Mouse (Mus musculus) E14TG2a.4 (cell line): ENCODE measurements at regions not wholly inside any gene's neighbourhood (a gene's known extent, or its start where the extent isn't known, plus 50 kb on each side); places are given as distances from the start of the nearest gene placed in this dataset.

Source experiments
- H3K27me3 ChIP-seq: 2 replicates; pipeline ENCODE4 v1.6.1; 2014; ENCODE audit warnings: low read length, control low read depth; ENCODE audit not compliant: insufficient read depth
- H3K36me3 ChIP-seq: 2 replicates; pipeline ENCODE4 v1.6.1; 2014; ENCODE audit warnings: low read length, control low read depth; ENCODE audit not compliant: insufficient read depth
- H3K4me1 ChIP-seq: replicated peaks from 2 replicates; pipeline ENCODE4 v1.6.1; 2014; ENCODE audit warnings: low read depth, low read length, control low read depth
- H3K4me3 ChIP-seq: replicated peaks from 2 replicates; pipeline ENCODE4 v1.5.1; 2014; ENCODE audit warnings: mild to moderate bottlenecking, low read length
- H3K9me3 ChIP-seq: 2 replicates; pipeline ENCODE4 v1.6.1; 2014; ENCODE audit warnings: low read length, control low read depth
- CTCF ChIP-seq: conservative IDR thresholded peaks from 2 replicates; pipeline ENCODE4 v1.5.1; 2014; ENCODE audit warnings: low read length
- NANOG ChIP-seq: IDR thresholded peaks from 2 replicates; pipeline ENCODE4 v1.6.1; 2014; ENCODE audit warnings: borderline replicate concordance, low read length, mixed read lengths
- POU5F1 ChIP-seq: IDR thresholded peaks from 2 replicates; pipeline ENCODE4 v1.6.1; 2014; ENCODE audit warnings: low read length, borderline replicate concordance

DNA sequence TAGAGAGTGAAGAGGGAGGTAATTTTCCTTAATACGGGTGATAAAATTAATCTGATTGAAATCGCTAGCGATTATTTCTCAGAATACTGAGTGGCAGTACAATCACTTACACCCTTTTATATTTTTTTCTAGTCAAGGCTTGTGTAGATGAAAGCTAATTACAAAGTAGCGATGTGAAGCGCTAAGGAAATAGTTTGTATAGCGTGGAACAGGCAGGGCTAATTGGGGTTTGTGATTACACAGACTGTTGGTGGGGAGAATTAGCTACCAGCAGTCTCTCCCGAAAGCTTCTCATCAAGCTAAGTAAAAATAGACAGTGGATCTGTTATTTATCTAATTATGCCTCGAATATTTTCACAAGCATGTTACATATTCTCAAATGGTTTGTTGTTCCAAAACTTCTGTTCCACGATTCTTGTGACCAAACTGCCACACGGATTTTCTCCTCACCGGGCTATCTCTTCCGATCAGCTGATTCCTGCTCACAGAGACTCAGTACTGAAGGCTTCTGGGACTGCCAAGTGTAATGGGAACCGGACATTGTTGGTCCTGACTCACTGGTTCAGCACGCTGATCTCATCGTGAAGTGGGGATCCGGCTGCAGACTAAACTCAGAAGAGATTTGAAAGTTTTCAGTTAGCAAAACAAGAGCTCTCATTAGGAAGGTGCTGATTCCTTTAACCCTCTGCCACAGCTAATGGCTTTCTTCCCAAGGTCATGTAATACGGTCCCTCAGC lies 162.5 kb downstream of the Tmem182 start:
- no peaks in the 10 kb centered on the region for H3K9me3 ChIP-seq
- H3K27me3 ChIP-seq, result no peaks in the 10 kb centered on the region
- peaks cover 12% of the 10 kb centered on the region for H3K4me1 ChIP-seq
- H3K4me3 ChIP-seq, result no peak overlapping the region
- TF ChIP-seq POU5F1 (no peak), CTCF (no peak), NANOG (no peak)
- no peaks in the 10 kb centered on the region for H3K36me3 ChIP-seq

DNA sequence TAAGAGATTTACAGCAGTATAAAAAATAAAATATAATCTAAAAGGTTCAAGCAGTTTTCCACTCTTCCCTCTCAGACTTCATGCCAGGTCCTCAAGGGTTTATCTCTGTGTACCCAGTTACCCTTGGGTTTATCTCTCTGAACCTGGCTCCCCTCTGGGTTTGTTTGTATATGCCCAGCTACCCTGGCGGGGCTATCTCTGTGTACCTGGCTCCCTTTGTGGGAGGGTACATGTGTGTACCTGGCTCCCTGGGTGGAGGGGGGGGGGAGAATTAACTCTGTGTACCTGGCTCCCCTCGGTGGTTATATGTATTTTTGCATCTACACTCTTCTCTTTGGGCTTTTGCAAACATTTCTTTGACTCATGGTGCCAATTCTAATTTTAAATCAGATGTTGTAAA lies 178.4 kb downstream of the Tmem182 start:
- H3K4me3 ChIP-seq, result no peak overlapping the region
- no peaks in the 10 kb centered on the region for H3K27me3 ChIP-seq
- H3K36me3 ChIP-seq, result no peaks in the 10 kb centered on the region
- TF ChIP-seq POU5F1 (no peak), NANOG (no peak), CTCF (no peak)
- H3K4me1 ChIP-seq, result no peaks in the 10 kb centered on the region
- H3K9me3 ChIP-seq, result no peaks in the 10 kb centered on the region

DNA sequence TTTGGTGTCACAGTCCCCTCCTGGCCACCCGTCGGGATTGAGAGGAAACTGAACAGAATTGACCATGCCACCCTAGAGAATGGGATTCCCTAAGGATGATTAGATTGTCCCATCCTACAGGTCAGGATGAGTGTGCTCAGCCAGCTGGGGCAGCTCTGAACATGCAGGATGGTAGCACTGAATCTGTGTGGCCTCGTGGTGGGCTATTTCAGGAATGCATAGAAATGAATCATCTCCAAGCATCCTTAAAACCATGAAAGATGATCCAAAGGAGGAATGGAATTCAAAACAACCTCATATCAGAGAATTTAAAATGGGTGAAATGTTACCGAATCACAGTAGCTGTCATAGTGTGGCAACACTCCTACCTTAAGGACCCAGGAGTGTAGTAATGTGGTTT lies 187.9 kb downstream of the Tmem182 start:
- Histone ChIP-seq H3K4me3 (no peak overlapping the region), H3K36me3 (no peaks in the 10 kb centered on the region), H3K27me3 (no peaks in the 10 kb centered on the region), H3K4me1 (no peaks in the 10 kb centered on the region), H3K9me3 (no peaks in the 10 kb centered on the region)
- TF ChIP-seq POU5F1, result no peak
- TF ChIP-seq CTCF, result no peak
- no peak for TF ChIP-seq NANOG

DNA sequence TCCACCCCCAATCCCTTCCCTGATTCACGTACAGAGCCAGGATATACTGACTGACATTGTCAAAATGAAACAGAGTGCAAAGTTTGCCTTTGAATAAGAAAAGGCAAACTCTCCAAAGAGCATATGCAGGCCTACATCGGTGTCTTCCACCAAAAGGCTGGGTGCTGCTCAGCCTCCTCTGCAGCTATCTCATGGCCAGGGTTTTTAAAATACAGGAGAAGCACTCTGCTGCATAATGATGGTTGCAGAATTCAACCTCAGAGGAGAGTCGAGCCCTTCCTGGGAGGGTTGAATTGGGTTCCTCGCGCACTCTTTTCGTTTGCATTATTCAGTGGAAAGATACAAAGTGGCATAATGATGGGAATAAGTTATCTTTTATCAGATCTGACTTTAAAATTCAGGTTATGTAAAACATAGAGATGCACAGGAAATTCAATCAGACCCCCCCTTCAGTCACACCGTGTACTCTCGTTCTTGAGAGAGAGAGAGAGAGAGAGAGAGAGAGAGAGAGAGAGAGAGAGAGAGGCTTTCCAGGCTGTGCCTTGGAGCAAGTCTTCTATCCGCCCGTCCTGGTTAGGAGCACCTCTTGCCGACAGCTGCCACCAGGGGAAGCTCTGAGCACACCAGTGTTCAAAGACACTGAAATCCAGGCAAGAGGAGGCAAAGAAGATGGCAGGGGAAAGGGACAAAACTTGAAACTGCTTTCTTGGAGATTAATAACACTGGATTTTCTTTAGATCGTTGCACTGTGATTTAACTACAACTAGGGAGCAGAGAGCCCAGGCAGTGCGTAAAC lies 196.0 kb downstream of the Tmem182 start:
- no peaks in the 10 kb centered on the region for H3K9me3 ChIP-seq
- no peaks in the 10 kb centered on the region for H3K36me3 ChIP-seq
- H3K4me1 ChIP-seq, result no peaks in the 10 kb centered on the region
- H3K4me3 ChIP-seq, result no peak overlapping the region
- no peak for TF ChIP-seq POU5F1
- peak; percentile 27; the same call in 1 of the 2 replicates for TF ChIP-seq CTCF
- no peaks in the 10 kb centered on the region for H3K27me3 ChIP-seq

DNA sequence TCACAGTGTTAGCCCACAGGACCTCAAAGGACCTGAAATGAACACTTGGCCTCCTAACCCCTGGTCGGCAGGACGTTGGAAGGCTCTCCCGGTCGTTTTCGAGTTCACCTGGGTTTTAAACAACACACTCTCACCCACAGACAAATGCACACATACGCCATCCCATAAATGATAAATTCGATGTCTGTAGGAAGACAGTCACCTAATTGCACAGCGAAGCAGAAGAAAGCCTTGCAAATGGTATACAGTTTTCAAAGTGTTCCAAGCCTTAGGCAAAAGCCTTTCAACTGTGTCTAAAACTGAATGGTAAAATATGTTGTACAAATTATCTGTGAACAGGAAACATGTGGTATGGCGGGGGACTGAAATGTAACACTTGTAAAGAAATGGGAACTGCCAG lies 196.6 kb downstream of the Tmem182 start:
- no peak for TF ChIP-seq POU5F1
- no peak for TF ChIP-seq NANOG
- TF ChIP-seq CTCF, result no peak
- H3K4me3 ChIP-seq, result no peak overlapping the region
- H3K27me3 ChIP-seq, result no peaks in the 10 kb centered on the region
- H3K4me1 ChIP-seq, result no peaks in the 10 kb centered on the region
- no peaks in the 10 kb centered on the region for H3K9me3 ChIP-seq
- no peaks in the 10 kb centered on the region for H3K36me3 ChIP-seq

DNA sequence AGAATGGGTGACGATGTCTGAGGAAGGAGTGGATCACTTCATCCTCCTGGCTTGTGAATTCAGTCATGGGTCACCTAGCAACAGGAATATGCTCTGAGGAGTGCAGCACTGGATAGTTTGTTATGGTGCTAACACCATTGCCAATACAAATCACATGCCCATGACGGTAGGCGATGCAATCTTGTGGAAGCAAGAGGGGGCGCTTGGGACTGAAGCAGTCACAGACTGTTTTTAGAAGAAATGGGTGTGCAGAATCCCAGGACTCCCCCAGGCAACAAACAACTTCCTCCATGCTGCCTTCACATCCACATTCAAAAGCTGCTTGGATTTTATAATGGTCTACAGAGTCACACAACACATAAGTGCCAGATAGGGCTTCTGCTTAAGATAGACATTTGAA lies 221.5 kb downstream of the Tmem182 start:
- Histone ChIP-seq H3K9me3 (no peaks in the 10 kb centered on the region), H3K4me3 (no peak overlapping the region), H3K27me3 (no peaks in the 10 kb centered on the region), H3K36me3 (no peaks in the 10 kb centered on the region), H3K4me1 (no peaks in the 10 kb centered on the region)
- TF ChIP-seq NANOG (no peak), POU5F1 (no peak), CTCF (no peak)

DNA sequence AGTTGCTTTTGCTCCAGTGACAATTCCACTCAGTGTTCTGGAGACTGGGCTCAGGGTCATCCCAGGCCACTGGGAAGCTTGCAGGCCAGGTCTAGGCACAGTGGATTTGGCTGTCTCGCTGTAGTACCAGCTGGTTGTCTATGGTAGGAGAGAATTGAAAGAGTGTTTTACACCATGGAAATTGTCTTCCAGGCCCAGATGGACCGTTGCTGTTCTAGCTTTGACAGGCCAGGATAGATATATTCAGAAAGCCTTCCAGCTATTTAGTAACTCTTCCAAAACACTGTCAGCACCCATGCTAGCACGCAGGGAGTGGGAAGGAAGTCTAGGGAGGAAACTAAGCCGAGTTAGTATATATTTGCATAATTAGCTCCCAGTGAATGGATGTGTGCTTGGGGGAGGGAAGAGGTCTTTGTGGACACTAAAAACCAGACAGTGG lies 222.2 kb downstream of the Tmem182 start:
- Histone ChIP-seq H3K27me3 (no peaks in the 10 kb centered on the region), H3K9me3 (no peaks in the 10 kb centered on the region), H3K4me3 (no peak overlapping the region), H3K36me3 (no peaks in the 10 kb centered on the region), H3K4me1 (no peaks in the 10 kb centered on the region)
- TF ChIP-seq NANOG (no peak), CTCF (no peak), POU5F1 (no peak)

DNA sequence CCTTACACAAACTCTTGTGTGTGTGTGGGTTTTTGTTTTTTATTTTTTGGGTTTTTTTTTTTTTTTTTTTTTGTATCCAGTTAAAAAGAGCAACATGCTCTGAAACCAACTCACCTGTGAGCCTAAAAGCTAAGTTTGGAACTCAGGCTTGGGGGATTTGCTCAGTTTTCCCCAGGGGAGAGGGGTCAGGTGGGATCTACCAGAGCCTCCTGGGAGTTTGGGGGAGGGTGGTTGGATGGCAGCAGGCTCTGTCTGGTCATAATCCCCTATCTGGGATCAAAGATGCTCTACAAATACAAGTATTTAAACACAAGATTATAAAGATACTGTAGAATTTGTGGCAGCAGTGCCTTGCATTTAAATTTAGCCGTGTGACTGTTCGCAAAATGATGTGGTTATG lies 222.6 kb downstream of the Tmem182 start:
- no peak overlapping the region for H3K4me3 ChIP-seq
- TF ChIP-seq NANOG (no peak), CTCF (no peak), POU5F1 (no peak)
- H3K27me3 ChIP-seq, result no peaks in the 10 kb centered on the region
- H3K9me3 ChIP-seq, result no peaks in the 10 kb centered on the region
- H3K4me1 ChIP-seq, result no peaks in the 10 kb centered on the region
- no peaks in the 10 kb centered on the region for H3K36me3 ChIP-seq
